Mouse (Mus musculus) urinary bladder, postnatal 36 days (tissue): ENCODE data around the gene Rpl19.

ENCODE experiments used
- DNase-seq, 2 experiments: peaks; one replicate each; pipeline ENCODE4 v3.0.0; 2022; ENCODE audit warnings: low spot score in 2 of 2, mixed read lengths in 1 of 2

Gene Rpl19

DNA sequence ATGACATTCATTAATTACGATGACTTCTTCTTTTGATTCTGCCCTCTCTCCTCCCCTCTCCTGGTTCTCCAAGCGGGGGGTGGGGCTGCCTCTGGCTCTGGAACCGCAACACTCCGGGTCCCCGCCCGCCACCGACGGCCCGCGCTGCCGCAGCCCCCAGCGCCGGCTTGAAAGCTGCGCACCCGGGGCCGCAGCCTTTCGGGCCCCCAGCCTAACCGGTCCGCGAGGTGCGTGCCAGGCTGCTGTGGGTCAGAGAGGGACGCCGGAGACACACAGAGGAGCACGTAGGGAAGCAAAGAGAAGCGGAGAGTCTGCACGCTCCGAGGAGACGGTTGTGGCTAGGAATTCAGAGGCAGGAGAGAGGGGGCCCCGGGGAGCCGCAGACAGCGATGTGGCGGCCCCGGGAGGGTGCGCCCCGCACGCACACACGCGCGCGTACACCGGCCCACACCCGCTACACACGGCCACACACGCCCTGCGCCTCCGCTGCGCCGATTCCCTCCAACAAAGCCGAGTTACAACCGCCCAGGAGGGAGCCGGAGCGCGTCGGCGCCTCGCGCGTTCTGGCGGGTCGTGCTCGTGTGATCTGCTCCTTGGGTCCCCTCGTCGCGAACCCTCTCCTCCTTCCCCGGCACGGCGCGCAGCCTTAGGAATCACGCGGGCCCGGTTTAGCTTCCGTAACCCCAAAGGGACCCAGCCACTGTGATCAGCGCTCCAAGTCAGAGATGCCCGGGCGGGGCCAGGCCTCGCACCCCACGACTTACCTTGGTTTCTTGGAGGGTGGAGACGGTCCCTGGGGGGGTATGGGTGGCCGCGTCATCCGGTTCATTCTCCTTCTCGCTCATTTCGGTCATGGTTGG lies 25.8 kb downstream of the Rpl19 start:
- DNase-seq: no peak

DNA sequence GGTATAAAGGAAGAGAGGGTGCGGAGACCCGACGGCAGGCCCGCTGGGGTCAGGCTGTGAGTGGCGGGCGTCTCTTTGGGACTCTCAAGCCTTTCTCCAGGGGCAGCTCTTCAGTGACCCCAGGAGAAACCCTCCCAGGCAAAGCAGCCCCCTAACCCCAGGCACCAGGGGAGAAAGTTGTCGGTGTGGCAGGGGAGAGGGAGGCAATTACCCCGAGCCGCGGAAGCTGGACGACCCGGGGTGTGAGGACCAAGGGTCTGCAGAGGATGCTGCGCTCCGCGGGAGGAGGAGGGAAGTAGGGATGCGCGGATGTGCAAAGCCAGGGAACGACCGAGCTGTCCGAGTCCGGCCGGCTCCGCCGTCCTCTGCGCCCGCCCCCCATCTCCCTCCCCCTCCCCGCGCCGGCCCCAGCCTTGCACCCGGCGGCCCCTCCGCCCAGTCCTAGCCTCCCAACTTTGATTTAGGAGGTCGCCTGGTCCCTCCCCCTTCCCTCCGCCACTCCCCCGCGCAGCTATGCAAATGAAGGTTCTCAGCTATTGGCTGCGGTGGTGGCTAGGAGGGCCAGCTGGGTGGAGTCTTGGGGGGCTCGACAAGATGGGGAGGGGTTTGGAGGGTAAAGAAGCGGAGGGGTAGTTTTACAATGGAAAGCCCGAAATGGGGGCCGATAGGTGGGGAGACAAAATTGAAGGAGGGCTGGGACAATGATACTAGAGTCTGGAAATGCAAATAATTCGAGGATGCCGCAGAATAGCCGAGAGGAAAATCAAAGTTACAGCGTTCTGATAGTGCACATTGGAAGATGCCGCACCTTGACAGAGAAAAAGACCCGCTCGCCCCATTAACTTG lies 26.7 kb downstream of the Rpl19 start, which contains the start of gene Stac2:
Stac2 (minus strand) TSS at position 474 of the 846 bp plus-strand sequence.
- peak; percentile 42 to 69 for DNase-seq

DNA sequence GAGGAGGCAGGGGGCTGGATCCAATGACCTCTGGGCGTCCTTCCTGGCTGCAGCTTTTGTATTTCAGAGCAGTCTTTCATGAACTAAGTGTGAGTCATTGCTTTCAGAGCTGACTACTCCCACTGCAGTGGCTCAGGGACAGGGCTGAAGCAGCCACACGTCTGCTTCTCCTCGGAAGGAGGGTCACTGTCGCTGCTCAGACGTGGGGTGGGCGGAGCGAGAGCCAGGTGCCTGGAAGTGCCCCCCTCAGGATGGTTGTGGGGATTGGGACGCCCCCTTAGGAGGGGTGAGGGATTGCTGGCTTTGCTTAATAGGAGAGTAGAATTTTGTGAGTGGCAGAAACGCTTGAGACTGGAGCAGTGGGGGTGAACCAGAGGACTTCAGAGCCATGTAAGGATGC lies 31.0 kb downstream of the Rpl19 start:
- no peak for DNase-seq

DNA sequence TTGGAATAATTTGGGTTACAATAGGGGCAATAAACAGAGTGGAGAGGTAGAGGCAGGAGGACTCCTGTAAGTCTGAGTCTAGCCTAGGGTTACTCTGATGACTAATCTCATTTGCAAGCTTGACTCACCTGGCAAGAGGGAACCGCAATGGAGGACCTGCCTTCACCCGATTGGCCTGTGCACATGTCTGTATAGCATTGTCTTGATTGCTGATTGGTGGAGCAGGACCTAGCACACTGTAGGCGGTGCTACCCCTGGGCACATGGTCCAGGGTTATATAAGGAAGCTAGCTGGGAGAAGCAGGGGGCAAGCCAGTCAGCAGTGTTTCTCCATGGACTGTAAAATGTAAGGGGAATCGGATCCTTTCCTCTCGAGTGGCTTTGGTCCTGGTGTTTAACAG lies 31.5 kb downstream of the Rpl19 start:
- no peak for DNase-seq

DNA sequence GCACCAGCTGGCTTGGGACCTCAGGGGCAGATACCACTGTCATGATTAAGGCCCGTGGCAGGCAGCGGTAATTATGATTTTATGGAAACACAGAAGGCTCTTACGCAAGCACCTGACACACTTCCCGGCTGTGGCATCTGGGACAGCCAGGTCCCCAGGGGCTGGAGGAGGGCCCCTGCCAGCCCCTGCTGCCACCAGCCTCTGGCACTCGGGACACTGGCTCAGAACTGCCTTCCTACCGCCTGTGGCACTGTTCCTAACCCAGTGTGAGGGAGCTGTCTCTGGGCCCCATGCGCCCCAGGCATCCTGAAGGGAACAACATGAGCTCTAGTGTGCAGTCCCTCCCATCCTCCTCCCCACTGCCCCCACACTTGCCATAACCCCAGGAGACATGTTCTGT lies 33.2 kb downstream of the Rpl19 start:
- DNase-seq: peak in 1 of 2 experiments; percentile 40

DNA sequence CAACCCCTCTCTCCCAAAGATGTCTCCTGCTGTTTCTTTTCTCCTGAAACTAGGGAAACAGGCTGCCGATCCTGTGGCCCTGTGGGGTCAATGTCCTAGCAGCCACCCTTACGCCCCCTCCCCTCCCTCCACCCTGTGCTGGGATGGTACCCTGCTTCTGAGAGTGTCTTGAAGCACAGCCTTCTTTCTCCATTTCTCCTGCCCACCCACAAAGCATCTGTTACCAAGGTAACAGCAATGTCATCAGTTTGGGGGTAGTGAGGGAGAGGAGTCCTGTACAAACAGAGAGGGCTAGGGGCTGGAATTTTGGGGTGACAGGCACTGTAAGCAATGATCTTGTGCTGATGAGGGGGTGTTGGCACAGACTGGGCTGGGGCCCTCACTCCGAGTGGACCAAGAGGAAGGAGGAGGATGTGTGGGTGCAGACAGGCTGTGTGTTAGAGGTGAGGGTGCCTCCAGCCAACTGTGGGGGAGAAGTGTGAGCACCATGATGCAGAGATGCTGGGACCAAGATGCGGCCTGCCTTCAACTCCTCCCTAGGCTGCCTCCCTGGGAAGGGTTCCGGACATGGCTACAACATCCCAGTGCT lies 33.7 kb downstream of the Rpl19 start:
- no peak for DNase-seq

DNA sequence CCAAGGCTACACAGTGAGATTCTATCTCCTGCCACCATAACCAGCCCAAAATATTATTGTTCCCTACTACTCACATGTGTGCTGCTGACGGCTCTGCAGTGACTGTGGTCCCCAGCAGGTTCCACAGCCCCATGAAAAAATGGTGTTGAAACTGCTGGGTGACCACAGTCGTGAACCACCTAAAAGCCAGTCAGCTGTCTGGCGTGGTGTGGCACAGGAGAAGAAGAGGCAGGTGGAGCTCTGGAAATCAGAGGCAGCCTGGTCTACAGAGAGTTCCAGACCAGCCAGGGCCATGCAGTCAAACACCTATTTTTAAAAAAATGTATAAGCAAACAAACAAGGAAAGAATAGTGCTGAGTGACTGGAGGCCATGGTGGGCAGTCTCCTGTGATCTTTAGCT lies 34.9 kb downstream of the Rpl19 start:
- no peak for DNase-seq

DNA sequence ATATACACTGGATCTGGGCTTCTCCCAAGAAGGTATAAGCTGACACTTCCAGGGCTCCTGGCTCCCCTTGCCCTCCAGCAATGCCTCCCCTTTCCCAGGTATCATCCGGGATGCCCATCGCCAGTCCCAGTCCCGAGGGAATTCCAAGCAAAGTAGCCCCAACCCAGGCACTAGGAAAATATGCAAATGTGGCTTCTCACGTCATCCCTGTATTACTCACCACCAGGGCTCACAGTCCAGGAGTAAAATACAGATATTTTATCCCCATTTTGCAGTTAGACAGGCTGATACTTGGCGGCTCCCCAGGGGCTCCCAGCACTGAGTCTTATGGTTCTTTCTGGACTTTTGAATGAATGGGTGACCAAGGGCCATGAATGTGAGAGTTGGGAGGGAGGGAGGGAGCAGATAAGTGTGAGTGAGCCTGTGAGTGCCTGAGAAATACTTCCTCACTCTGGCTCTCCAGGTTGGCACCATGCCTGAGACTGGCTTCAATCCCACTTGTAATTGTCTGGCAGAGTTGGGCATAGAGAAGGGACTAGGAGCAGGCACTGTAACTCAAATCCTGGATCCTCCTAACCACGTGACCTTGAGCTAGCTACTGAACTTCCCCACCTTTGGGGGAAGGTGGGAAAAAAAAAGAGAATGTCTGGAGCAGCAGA lies 35.5 kb downstream of the Rpl19 start:
- DNase-seq: peak in 1 of 2 experiments; percentile 60

DNA sequence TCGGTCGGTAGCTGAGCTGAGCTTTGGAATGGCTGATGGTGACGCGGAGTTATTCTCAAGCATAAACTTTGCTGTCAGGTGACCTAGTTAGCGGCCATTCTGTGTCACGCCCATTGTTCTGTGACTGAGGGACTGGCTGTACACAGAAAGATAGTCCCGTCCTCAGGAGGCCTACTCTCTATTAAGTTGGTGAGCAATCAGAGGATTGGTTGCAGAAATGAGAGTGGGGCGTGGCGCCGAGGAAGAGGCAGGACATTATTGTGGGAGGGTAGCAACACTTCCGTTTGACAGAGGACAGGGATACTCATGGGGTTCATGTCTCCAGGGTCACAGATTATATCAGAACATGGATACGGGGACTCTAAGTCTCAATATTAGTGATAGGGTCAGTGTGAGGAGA lies 39.7 kb downstream of the Rpl19 start:
- no peak for DNase-seq

DNA sequence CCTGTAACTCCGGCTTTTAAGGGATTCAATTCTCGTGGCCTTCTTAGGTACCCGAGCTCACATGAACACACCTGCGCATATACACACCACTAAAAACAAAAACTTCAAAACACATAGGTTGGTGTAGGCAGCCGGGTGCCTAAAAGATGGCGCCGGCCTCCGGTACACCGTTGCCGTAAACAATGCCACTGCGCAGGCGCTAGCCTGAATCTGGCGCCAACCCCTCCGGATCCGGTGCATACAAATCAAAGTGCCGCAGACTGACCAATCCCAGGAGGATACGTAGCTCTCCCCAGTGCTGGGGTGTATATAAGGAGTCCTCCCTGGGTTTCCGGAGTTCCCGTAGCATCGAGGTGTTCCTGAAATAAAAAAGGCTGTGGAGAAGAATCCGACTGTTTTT lies 40.7 kb downstream of the Rpl19 start:
- no peak for DNase-seq

DNA sequence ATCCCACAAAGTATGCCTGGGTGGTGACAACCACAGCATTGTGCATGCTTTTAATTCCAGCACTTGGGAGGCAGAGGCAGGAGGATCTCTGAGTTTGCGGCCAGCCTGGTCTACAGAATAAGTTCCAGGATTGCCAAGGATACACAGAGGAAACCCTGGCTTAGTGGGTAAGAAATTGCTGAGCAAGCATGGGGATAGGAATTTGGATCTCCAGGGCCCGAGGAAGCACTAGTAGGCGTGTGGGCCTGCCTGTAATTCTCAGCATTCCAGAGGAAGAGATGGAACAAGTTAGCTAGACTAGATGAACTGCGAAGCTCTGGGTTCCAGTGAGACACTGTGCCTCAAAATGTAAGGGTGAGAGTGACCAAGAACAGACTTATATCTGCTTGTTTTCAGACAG lies 46.9 kb downstream of the Rpl19 start:
- DNase-seq: no peak

DNA sequence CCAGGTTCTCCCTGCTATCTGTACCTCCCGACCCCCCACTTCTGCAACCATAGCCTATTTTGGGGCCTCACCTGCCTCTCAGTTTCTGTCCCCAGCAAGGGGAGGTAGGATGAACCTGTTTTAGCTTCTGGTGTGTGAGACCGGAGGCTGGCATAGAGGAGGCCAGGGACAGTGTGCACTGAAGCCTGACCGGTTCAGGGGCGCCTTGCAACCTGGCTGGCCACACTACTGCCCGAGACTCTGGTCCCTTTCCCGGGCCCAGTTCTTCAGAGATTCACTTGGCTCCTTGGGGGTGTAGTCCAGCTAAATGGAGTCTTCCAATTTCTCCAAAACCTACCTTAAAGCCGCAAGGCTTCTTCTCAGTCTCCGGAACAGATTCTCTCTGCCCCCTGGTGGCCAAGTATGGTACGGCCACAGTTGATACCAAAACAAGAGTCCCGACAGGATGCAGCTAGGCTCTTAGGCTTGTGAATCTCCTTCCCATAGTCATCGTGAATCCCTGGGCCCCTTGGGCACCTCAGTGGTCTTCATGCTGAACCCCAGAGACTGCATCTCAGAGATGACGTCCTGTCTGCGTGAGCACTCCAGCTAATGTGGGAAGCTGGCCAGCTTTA lies 48.8 kb downstream of the Rpl19 start:
- DNase-seq: peak; percentile 82 to 86

DNA sequence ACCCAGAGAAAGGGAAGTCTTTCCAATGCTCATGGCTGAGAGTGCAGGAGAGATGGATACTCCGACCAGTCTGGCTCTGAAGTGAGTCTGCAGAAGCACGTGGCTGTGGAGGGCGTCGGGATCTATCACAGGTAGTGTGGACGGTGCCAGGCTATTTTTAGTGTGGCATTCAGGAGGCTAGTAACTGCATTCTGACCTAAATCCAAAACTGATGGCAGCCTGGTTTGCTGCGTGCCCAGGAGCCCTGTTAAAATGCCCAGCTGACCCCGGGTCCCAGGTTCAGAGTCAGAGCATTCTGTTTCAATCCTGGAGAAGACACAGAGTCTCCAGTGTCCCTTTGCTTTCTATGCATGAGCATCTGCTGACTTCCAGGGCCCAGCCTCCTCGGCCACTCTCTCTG lies 50.6 kb downstream of the Rpl19 start:
- no peak for DNase-seq
